10 mouse cellular contexts compared by ENCODE assay signal in the genomic region with DNA sequence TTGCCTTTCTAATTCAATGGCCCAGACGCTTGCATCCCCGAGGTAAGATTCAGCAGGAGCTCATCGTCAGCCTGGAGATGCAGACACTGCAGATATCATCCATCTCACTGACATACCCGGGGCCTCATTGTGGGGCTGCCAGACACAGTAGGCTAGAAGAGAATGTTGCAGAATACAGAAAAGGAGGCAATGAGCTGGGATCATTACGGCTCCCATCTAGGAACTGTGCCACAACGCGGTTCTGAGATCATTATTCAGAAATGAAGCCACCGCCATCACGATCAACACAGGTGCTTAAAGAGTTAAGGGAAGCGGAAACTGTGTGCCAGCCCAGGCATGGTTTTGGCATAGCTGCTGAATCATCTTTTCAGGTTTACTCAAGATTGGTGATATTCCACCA.
DNase-seq lines count a peak whose midpoint lies in the region; ATAC-seq and TF ChIP-seq lines count a peak whose summit lies in the region.
"Had no signal": no experiment of that assay in that cellular context is flagged by ENCODE, and none has a peak within 500 bp of the region (broad histone marks: within the 10 kb centered on the region; RNA-seq: fewer than 3 reads in every experiment).

No protein-coding gene starts in this region.

- ATAC-seq in forebrain, postnatal 0 days: peak; percentile 94
- peak; percentile 94 for ATAC-seq in neural tube, embryonic 15.5 days (ENCODE audit: low FRiP score)

- H3K27me3 ChIP-seq in forebrain, postnatal 0 days (ENCODE audit: insufficient read depth, low read length): no peaks in the 10 kb centered on the region
- no peaks in the 10 kb centered on the region for H3K27me3 ChIP-seq in neural tube, embryonic 15.5 days (replicated peaks)

- 0 out of 2 replicates have a peak, but pooled peaks cover 9% of the 10 kb centered on the region for H3K4me1 ChIP-seq in forebrain, postnatal 0 days (ENCODE audit: insufficient read depth)
- H3K4me1 ChIP-seq in neural tube, embryonic 15.5 days: peaks cover 15% of the 10 kb centered on the region

- H3K9ac ChIP-seq in forebrain, postnatal 0 days: peak overlapping the region; percentile 47
- H3K9ac ChIP-seq in neural tube, embryonic 15.5 days (replicated peaks): peak overlapping the region; percentile 28

- peak; percentile 22 for DNase-seq in embryo, embryonic 11 days
- no peak for DNase-seq in embryo, embryonic 10 days (ENCODE audit: low spot score)
- peak; percentile 85 for DNase-seq in forebrain, postnatal 0 days
- DNase-seq in layer of hippocampus, postnatal 36 days: peak; percentile 55 to 60
- no peak for DNase-seq in urinary bladder, postnatal 25 days (ENCODE audit: low spot score)
- DNase-seq in testis, postnatal 14 days (ENCODE audit: low spot score): no peak
- no peak for DNase-seq in adrenal gland, postnatal 36 days
- DNase-seq: heart, postnatal 10 days; thymus, adult 18-20 months had no signal

- H3K9me3 ChIP-seq in forebrain, postnatal 0 days (ENCODE audit: low read length): no peaks in the 10 kb centered on the region
- H3K9me3 ChIP-seq in neural tube, embryonic 15.5 days (replicated peaks): no peaks in the 10 kb centered on the region

- H3K36me3 ChIP-seq in forebrain, postnatal 0 days (ENCODE audit: insufficient read depth): no peaks in the 10 kb centered on the region
- no peaks in the 10 kb centered on the region for H3K36me3 ChIP-seq in neural tube, embryonic 15.5 days

- TF ChIP-seq CTCF in forebrain, postnatal 0 days (IDR thresholded peaks at IDR 0.05; ENCODE audit: low read depth): no peak

- peak overlapping the region; percentile 87 for H3K27ac ChIP-seq in forebrain, postnatal 0 days (ENCODE audit: low read depth, low read length)
- H3K27ac ChIP-seq in neural tube, embryonic 15.5 days (replicated peaks): peak overlapping the region; percentile 89

- H3K4me2 ChIP-seq in forebrain, postnatal 0 days (ENCODE audit: low read depth): peak overlapping the region; percentile 41
- H3K4me2 ChIP-seq in neural tube, embryonic 15.5 days: peak overlapping the region; percentile 46

- WGBS in forebrain, postnatal 0 days: 32% methylated on average over 10 of the region's 10 CpGs
- WGBS in neural tube, embryonic 15.5 days: 22% methylated on average over 10 of the region's 10 CpGs

- peak overlapping the region; percentile 21 for H3K4me3 ChIP-seq in forebrain, postnatal 0 days (ENCODE audit: low read depth, low read length)
- H3K4me3 ChIP-seq in neural tube, embryonic 15.5 days (replicated peaks): peak overlapping the region; percentile 13

Comparison
In these comparisons a context has a peak if more than half of its experiments do, and no peak if none do; other contexts are left out.
1. DNase-seq: peak in embryo, embryonic 11 days (single experiment), forebrain, postnatal 0 days (single experiment) and layer of hippocampus, postnatal 36 days (2 of 2); none in embryo, embryonic 10 days (single experiment), urinary bladder, postnatal 25 days (single experiment), testis, postnatal 14 days (single experiment) and adrenal gland, postnatal 36 days (0 of 2).